Mouse (Mus musculus): ENCODE measurements around the gene Furin. TPM values are rescaled to one million over a fixed set of nuclear protein-coding genes. Genes with fewer than 3 reads are reported as not detected.
"Not testable (repeated sequence)": the region's sequence is repeated elsewhere in the genome, so short reads cannot be mapped to it uniquely, and the experiment has no call there.

Gene Furin
- polyA plus RNA-seq, 1 experiment from 2014 or later = 27.3 TPM

- not testable (repeated sequence) for H3K4me3 ChIP-seq (ENCODE audit: low read depth, low read length); H3K27ac ChIP-seq (ENCODE audit: low read length); H3K27me3 ChIP-seq (replicated peaks; ENCODE audit: insufficient read depth, low read length); DNase-seq (ENCODE audit: low spot score); H3K9ac ChIP-seq (replicated peaks; ENCODE audit: low read depth); ATAC-seq; H3K9me3 ChIP-seq (ENCODE audit: low read length); H3K4me2 ChIP-seq (replicated peaks; ENCODE audit: low read depth, low read length)
- peak; percentile 58 for TF ChIP-seq CTCF (IDR thresholded peaks at IDR 0.05)
- 69% methylated on average over 4 of the region's 4 CpGs for WGBS
- H3K36me3 ChIP-seq (ENCODE audit: insufficient read depth, low read length) = peaks cover 46% of the 10 kb centered on the region
- peaks cover 16% of the 10 kb centered on the region; the same call in 1 of the 2 replicates for H3K4me1 ChIP-seq (ENCODE audit: insufficient read depth, low read depth, low read length)
Measured at GRCm38 (mm10) chr7:80396427-80396826, 8.8 kb downstream of the Furin start.

- peaks cover 59% of the 10 kb centered on the region for H3K36me3 ChIP-seq (ENCODE audit: insufficient read depth, low read length)
- no peak for TF ChIP-seq CTCF (IDR thresholded peaks at IDR 0.05)
- TF ChIP-seq EP300 (IDR thresholded peaks at IDR 0.05) = no peak
- H3K4me2 ChIP-seq (replicated peaks; ENCODE audit: low read depth, low read length) = no peak overlapping the region
- 73% methylated on average over 4 of the region's 4 CpGs for WGBS
- H3K27me3 ChIP-seq (replicated peaks; ENCODE audit: insufficient read depth, low read length) = no peaks in the 10 kb centered on the region
- H3K4me3 ChIP-seq (ENCODE audit: low read depth, low read length) = no peak overlapping the region
- DNase-seq (ENCODE audit: low spot score) (no peak), ATAC-seq (no peak)
- no peaks in the 10 kb centered on the region for H3K4me1 ChIP-seq (ENCODE audit: insufficient read depth, low read depth, low read length)
- no peak overlapping the region for H3K9ac ChIP-seq (replicated peaks; ENCODE audit: low read depth)
- H3K9me3 ChIP-seq (ENCODE audit: low read length) = no peaks in the 10 kb centered on the region
- no peak overlapping the region for H3K27ac ChIP-seq (ENCODE audit: low read length)
Measured at GRCm38 (mm10) chr7:80394600-80394999, 10.6 kb downstream of the Furin start.

- ATAC-seq (no peak), DNase-seq (ENCODE audit: low spot score) (no peak)
- 90% methylated on average over 15 of the region's 15 CpGs for WGBS
- no peak overlapping the region for H3K4me3 ChIP-seq (ENCODE audit: low read depth, low read length)
- H3K27me3 ChIP-seq (replicated peaks; ENCODE audit: insufficient read depth, low read length) = no peaks in the 10 kb centered on the region
- no peak overlapping the region for H3K9ac ChIP-seq (replicated peaks; ENCODE audit: low read depth)
- H3K27ac ChIP-seq (ENCODE audit: low read length) = no peak overlapping the region
- no peaks in the 10 kb centered on the region for H3K9me3 ChIP-seq (ENCODE audit: low read length)
- H3K4me1 ChIP-seq (ENCODE audit: insufficient read depth, low read depth, low read length) = no peaks in the 10 kb centered on the region; the same call in 1 of the 2 replicates
- peaks cover 57% of the 10 kb centered on the region for H3K36me3 ChIP-seq (ENCODE audit: insufficient read depth, low read length)
- TF ChIP-seq EP300 (IDR thresholded peaks at IDR 0.05) = no peak
- TF ChIP-seq CTCF (IDR thresholded peaks at IDR 0.05) = no peak
- H3K4me2 ChIP-seq (replicated peaks; ENCODE audit: low read depth, low read length) = no peak overlapping the region
Measured at GRCm38 (mm10) chr7:80392119-80392518, 13.1 kb downstream of the Furin start.

- DNase-seq (ENCODE audit: low spot score) (peak; percentile 79), ATAC-seq (peak; percentile 75)
- Histone ChIP-seq H3K36me3 (ENCODE audit: insufficient read depth, low read length) (peaks cover 26% of the 10 kb centered on the region), H3K4me2 (replicated peaks; ENCODE audit: low read depth, low read length) (peak within 1 kb of the TSS; percentile 58), H3K27ac (ENCODE audit: low read length) (peak within 1 kb of the TSS; percentile 90), H3K9ac (replicated peaks; ENCODE audit: low read depth) (peak within 1 kb of the TSS; percentile 54), H3K27me3 (replicated peaks; ENCODE audit: insufficient read depth, low read length) (no peaks in the 10 kb centered on the region), H3K4me3 (ENCODE audit: low read depth, low read length) (peak within 1 kb of the TSS; percentile 36), H3K4me1 (ENCODE audit: insufficient read depth, low read depth, low read length) (no peaks in the 10 kb centered on the region; the same call in 1 of the 2 replicates), H3K9me3 (ENCODE audit: low read length) (no peaks in the 10 kb centered on the region)
- TF ChIP-seq CTCF (IDR thresholded peaks at IDR 0.05) (no peak), EP300 (IDR thresholded peaks at IDR 0.05) (peak; percentile 41; the same call in 1 of the 2 replicates)
- WGBS = 15% methylated on average over 33 of the region's 33 CpGs
Measured at GRCm38 (mm10) chr7:80387633-80388543, 17.3 kb downstream of the Furin start, which contains the start of gene Fes. Fes (minus strand) TSS chr7:80387946.

- H3K9me3 ChIP-seq (ENCODE audit: low read length) = no peaks in the 10 kb centered on the region
- H3K4me2 ChIP-seq (replicated peaks; ENCODE audit: low read depth, low read length) = peak overlapping the region; percentile 58
- peak; percentile 21 for ATAC-seq
- H3K27ac ChIP-seq (ENCODE audit: low read length) = peak overlapping the region; percentile 90
- peak; percentile 43 for DNase-seq (ENCODE audit: low spot score)
- peak overlapping the region; percentile 54 for H3K9ac ChIP-seq (replicated peaks; ENCODE audit: low read depth)
- WGBS = 34% methylated on average over 17 of the region's 17 CpGs
- no peaks in the 10 kb centered on the region for H3K27me3 ChIP-seq (replicated peaks; ENCODE audit: insufficient read depth, low read length)
- peaks cover 19% of the 10 kb centered on the region for H3K36me3 ChIP-seq (ENCODE audit: insufficient read depth, low read length)
- no peak for TF ChIP-seq CTCF (IDR thresholded peaks at IDR 0.05)
- no peaks in the 10 kb centered on the region; the same call in 1 of the 2 replicates for H3K4me1 ChIP-seq (ENCODE audit: insufficient read depth, low read depth, low read length)
- peak overlapping the region; percentile 36 for H3K4me3 ChIP-seq (ENCODE audit: low read depth, low read length)
Measured at GRCm38 (mm10) chr7:80387033-80387632, 18.1 kb downstream of the Furin start.
